In the genomic region with DNA sequence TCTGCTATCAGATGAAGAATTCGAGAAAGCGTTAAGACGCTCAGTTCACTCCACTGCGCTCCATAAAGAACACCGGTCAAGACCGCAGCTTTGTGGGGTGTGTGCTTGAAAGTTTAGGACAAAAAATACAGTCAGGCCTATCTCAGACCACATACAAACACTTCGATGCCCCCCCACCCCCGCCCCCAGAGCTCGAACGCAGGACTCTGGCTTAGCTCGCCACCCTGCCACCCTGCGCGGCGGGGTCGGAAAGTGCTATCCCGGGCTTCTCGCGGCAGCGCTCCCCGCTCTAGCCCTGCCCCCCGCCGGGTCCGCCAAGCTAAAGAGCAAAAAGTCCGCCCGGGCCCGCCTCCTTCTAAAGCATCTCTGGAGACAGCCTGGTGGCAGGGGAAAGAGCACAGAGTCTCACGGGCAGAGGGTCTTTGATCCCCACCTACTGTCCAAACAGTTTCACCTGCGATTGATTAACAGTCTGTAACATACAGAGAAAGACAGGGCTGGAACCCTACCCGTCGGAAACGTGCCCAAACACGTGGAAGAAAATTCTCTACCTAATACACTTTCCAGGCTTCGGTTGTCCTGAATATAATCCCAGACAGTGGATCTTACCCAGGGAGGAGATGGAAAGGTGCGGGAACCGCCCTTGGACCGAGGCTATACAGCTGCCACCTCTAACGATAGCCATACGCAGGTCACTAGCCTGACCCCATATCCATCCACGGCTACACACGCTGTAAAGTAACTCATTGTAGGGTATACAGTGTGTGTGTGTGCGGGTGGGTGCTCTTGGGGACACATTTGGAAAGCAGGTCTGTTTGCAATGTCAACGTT, we compare ENCODE assay signal across 8 mouse cellular contexts. TPM values are rescaled to one million over a fixed set of nuclear protein-coding genes. Genes with fewer than 3 reads are reported as not detected.
DNase-seq lines count a peak whose midpoint lies in the region; ATAC-seq and TF ChIP-seq lines count a peak whose summit lies in the region.

No protein-coding gene starts in this region.

- WGBS in heart, embryonic 12.5 days = 1% methylated on average over 42 of the region's 42 CpGs
- WGBS in heart, adult 2 months = 2% methylated on average over 42 of the region's 42 CpGs
- under 1% methylated on average over 42 of the region's 42 CpGs for WGBS in hindbrain, embryonic 13.5 days

- 0 out of 2 replicates have a peak overlapping the region, but pooled peaks have one; percentile 39 for H3K27ac ChIP-seq in heart, embryonic 12.5 days (ENCODE audit: poor library complexity, severe bottlenecking)
- H3K27ac ChIP-seq in heart, adult 2 months = no peak overlapping the region
- peak overlapping the region; percentile 84 for H3K27ac ChIP-seq in hindbrain, embryonic 13.5 days

- H3K9me3 ChIP-seq in heart, embryonic 12.5 days (replicated peaks) = no peaks in the 10 kb centered on the region
- no peaks in the 10 kb centered on the region for H3K9me3 ChIP-seq in hindbrain, embryonic 13.5 days

- peaks cover 48% of the 10 kb centered on the region for H3K4me1 ChIP-seq in heart, embryonic 12.5 days (replicated peaks)
- H3K4me1 ChIP-seq in heart, adult 2 months (ENCODE audit: control insufficient read depth, insufficient read depth, low read length) = peaks cover 5% of the 10 kb centered on the region
- peaks cover 71% of the 10 kb centered on the region for H3K4me1 ChIP-seq in hindbrain, embryonic 13.5 days (replicated peaks)

- peak overlapping the region; percentile 52 for H3K4me3 ChIP-seq in heart, embryonic 12.5 days
- no peak overlapping the region for H3K4me3 ChIP-seq in heart, adult 2 months
- peak overlapping the region; percentile 50 for H3K4me3 ChIP-seq in hindbrain, embryonic 13.5 days

- H3K79me2 ChIP-seq in heart, adult 2 months (replicated peaks; ENCODE audit: control insufficient read depth, insufficient read depth, low read length) = no peaks in the 10 kb centered on the region

- no peak for TF ChIP-seq EP300 in heart, adult 2 months (IDR thresholded peaks at IDR 0.05; ENCODE audit: insufficient read depth, low read depth, low read length)

- H3K4me2 ChIP-seq in heart, embryonic 12.5 days = peak overlapping the region; percentile 79
- H3K4me2 ChIP-seq in hindbrain, embryonic 13.5 days = peak overlapping the region; percentile 86

- intact Hi-C loops in heart, adult 2 months (cut with DNase I) = no loop called here

- H3K9ac ChIP-seq in heart, embryonic 12.5 days = peak overlapping the region; percentile 73
- no peak overlapping the region for H3K9ac ChIP-seq in heart, adult 2 months (ENCODE audit: low read depth, low read length)
- peak overlapping the region; percentile 79 for H3K9ac ChIP-seq in hindbrain, embryonic 13.5 days

- TF ChIP-seq CTCF in heart, adult 2 months (IDR thresholded peaks at IDR 0.05) = no peak

- no peak for ATAC-seq in heart, embryonic 12.5 days (ENCODE audit: insufficient number of reproducible peaks, low FRiP score)
- no peak for ATAC-seq in hindbrain, embryonic 13.5 days (ENCODE audit: low FRiP score)

- H3K36me3 ChIP-seq in heart, embryonic 12.5 days = no peaks in the 10 kb centered on the region
- no peaks in the 10 kb centered on the region for H3K36me3 ChIP-seq in heart, adult 2 months (ENCODE audit: control insufficient read depth, insufficient read depth, low read length)
- no peaks in the 10 kb centered on the region for H3K36me3 ChIP-seq in hindbrain, embryonic 13.5 days

- DNase-seq in heart, adult 2 months = no peak
- DNase-seq in embryo, embryonic 10.5 days (ENCODE audit: low spot score) = peak; percentile 85
- peak; percentile 9 for DNase-seq in lung, postnatal 36 days
- no peak for DNase-seq in cerebellum, adult 8-10 months
- no peak for DNase-seq in right cerebral cortex, postnatal 10 days (ENCODE audit: low spot score in 2 of 2)
- no peak for DNase-seq in left cerebral cortex, adult 11 months (ENCODE audit: low spot score)

- H3K27me3 ChIP-seq in heart, embryonic 12.5 days (replicated peaks) = peaks cover 63% of the 10 kb centered on the region
- H3K27me3 ChIP-seq in heart, adult 2 months (ENCODE audit: control insufficient read depth, insufficient read depth, low read length) = peaks cover 32% of the 10 kb centered on the region
- peaks cover 59% of the 10 kb centered on the region for H3K27me3 ChIP-seq in hindbrain, embryonic 13.5 days

- no peak for TF ChIP-seq POLR2A in heart, adult 2 months (IDR thresholded peaks at IDR 0.05; ENCODE audit: insufficient read depth, low read depth, low read length)

RNA-seq across cellular contexts. Expression of gene Col2a1, which starts 1.3 kb away (rescaled TPM):
- 78.0 and 78.9 TPM in 2 replicates for polyA plus RNA-seq in heart, embryonic 12.5 days (2016; fragmentation: Nextera tagmentation; extraction: Ambion mirVana)
- under 1 TPM; 0.27 to 0.37 TPM for total RNA-seq in heart, adult 2 months (2021)
- 0.12 and 0.61 TPM in 2 replicates for polyA plus RNA-seq in heart, adult 2 months (2012; rRNA removed)
- polyA plus RNA-seq in hindbrain, embryonic 13.5 days (2015; fragmentation: Nextera tagmentation; extraction: Ambion mirVana) = 53.5 and 69.4 TPM in 2 replicates

RNA-seq across cellular contexts. Expression of gene Tmem106c, which starts 39.2 kb away (rescaled TPM):
- 28.5 and 32.2 TPM in 2 replicates for polyA plus RNA-seq in heart, embryonic 12.5 days (2016; fragmentation: Nextera tagmentation; extraction: Ambion mirVana)
- total RNA-seq in heart, adult 2 months (2021) = 10 to 100 TPM; 10.2 to 11.1 TPM
- polyA plus RNA-seq in heart, adult 2 months (2012; rRNA removed) = 21.9 and 37.0 TPM in 2 replicates
- polyA plus RNA-seq in hindbrain, embryonic 13.5 days (2015; fragmentation: Nextera tagmentation; extraction: Ambion mirVana) = 53.6 and 58.3 TPM in 2 replicates

Comparison
In these comparisons a context has a peak if more than half of its experiments do, and no peak if none do; other contexts are left out.
1. RNA of gene Col2a1, which starts 1.3 kb away (polyA plus RNA-seq): 78.0 to 78.9 TPM in heart, embryonic 12.5 days and 53.5 to 69.4 TPM in hindbrain, embryonic 13.5 days; 0.12 to 0.61 TPM in heart, adult 2 months; every median in the first group is over 10 times any median in the second.
2. DNase-seq: peak in embryo, embryonic 10.5 days (single experiment) and lung, postnatal 36 days (single experiment); none in heart, adult 2 months (0 of 2), cerebellum, adult 8-10 months (single experiment), right cerebral cortex, postnatal 10 days (0 of 2) and left cerebral cortex, adult 11 months (single experiment).